Mouse (Mus musculus) adrenal gland, postnatal 10 days (tissue): ENCODE data around the gene Rxra. TPM values are rescaled to one million over a fixed set of nuclear protein-coding genes. Genes with fewer than 3 reads are reported as not detected.

Experiments
- DNase-seq: peaks from one replicate; pipeline ENCODE4 v3.0.0; 2021; ENCODE audit warnings: mixed read lengths
- total RNA-seq, 2 experiments: library from RNA; stranded (reverse); gene quantifications; 2 replicates each; pipeline ENCODE4 v1.2.3; 2021

Rxra gene
- total RNA-seq, 2 experiments from 2014 or later, result 49.3 to 75.6 TPM

- DNase-seq, result no peak
Measured at GRCm38 (mm10) chr2:27702904-27703666, 26.8 kb downstream of the Rxra start.

- peak; percentile 73 for DNase-seq
Measured at GRCm38 (mm10) chr2:27703852-27704640, 27.8 kb downstream of the Rxra start.

GRCm38 (mm10) chr2:27704641-27705040 lies 28.4 kb downstream of the Rxra start:
- DNase-seq, result no peak

- DNase-seq, result no peak
Measured at GRCm38 (mm10) chr2:27710871-27711382, 34.7 kb downstream of the Rxra start.

DNA sequence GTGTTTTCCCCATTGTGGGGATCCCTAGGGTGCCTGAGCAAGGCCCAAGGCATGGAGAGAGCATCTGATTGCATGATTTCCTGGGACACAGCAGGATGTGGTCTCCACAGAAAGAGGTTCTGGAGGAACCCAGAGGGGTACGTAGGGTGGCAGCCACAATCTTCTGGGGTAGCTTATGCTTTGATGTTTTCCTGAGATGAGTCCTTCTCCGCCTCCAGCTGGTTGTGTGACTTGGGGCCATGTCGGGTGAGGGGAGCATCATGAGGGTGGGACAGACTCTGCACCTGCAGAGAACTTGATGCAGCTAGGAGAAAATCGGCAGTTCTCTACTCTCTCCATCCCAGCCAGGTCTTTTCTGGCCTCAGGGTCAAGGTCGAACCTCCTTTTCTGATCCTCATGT lies 36.4 kb downstream of the Rxra start:
- DNase-seq, result no peak

DNA sequence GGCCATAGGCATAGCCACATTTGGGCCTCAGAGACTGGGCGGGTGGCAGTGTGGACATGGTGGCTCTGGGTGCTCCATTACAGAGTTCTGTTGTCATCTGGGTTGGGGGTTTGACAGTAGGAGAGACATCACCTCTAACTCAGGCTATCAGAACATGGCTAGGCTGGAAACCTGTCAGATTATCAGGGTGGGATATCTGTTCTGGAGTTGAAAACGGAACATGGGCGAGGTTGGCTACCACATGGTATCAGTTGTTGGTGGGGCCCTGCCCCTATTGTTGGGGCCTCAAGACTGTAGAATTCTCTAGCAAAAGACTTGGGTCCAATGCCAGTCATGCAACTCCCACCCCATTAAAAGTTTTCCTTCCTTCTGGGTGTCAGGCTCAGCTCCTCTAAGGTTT lies 37.1 kb downstream of the Rxra start:
- no peak for DNase-seq

- peak; percentile 65 for DNase-seq
Measured at GRCm38 (mm10) chr2:27714131-27714530, 37.9 kb downstream of the Rxra start.

GRCm38 (mm10) chr2:27715221-27715620 lies 39.0 kb downstream of the Rxra start:
- no peak for DNase-seq

DNA sequence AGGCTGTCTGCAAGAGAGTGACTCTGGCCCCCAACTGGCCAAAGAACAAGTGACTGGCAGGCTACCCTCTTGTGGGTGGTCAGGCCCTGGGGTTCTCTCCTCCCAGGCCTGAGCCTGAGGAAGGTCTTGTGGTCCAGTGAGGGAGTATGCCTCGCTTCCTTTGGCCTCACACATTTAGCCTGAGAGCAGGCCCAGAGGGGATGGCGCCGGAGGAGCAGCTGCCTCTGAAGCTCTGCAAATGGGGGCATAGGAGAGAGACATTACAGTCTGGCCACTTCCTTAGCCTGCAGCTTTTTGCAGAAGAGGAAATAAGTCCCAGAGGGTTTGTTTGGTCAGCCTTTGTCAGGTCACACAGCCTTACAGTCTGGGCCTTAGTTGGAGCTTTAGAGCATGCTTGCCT lies 40.1 kb downstream of the Rxra start:
- no peak for DNase-seq

GRCm38 (mm10) chr2:27718191-27718590 lies 42.0 kb downstream of the Rxra start:
- peak; percentile 89 for DNase-seq

DNA sequence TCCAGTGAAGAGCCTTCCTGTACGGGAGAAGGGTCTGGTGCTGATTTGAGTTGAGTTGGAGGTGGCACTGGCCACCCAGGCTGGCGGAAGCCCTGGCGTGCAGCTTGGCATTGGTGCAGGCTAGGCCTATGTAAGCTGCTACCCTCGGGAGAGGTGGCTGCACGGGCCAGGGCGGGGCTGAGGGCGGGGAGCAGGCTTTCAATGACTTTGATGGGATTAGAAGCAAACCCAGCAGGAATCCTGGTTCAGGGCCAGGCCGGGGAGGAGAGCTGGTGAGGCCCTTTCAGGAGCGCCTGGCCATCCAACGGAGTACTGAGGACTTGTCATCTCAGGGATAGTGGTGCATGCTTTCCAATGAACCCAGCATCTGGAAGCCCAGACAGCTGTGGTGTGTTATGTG lies 43.4 kb downstream of the Rxra start:
- peak; percentile 49 for DNase-seq

DNA sequence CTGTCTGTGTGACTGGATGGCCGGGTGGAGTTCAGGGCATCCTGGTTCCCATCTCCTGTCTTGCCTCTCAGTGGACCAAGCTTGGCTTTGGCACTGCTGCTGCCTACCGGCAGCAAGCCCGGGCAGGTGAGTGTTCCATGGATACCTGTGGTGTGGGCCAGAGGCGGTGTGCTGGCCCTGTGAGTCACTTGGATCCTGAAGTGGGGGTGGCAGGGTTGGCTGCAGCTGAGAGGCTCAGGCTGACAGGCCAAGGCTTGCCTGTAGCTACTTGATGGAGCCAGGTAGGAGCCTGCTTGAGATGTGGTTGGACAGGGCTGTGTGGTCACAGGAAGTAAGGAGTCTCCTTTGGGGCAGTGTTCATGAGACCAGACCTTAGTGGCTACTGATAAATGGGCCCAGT lies 45.4 kb downstream of the Rxra start:
- no peak for DNase-seq

- no peak for DNase-seq
Measured at GRCm38 (mm10) chr2:27724729-27725316, 48.6 kb downstream of the Rxra start.

GRCm38 (mm10) chr2:27727994-27728854 lies 52.0 kb downstream of the Rxra start:
- no peak for DNase-seq

GRCm38 (mm10) chr2:27729009-27729408 lies 52.8 kb downstream of the Rxra start:
- DNase-seq, result no peak

DNA sequence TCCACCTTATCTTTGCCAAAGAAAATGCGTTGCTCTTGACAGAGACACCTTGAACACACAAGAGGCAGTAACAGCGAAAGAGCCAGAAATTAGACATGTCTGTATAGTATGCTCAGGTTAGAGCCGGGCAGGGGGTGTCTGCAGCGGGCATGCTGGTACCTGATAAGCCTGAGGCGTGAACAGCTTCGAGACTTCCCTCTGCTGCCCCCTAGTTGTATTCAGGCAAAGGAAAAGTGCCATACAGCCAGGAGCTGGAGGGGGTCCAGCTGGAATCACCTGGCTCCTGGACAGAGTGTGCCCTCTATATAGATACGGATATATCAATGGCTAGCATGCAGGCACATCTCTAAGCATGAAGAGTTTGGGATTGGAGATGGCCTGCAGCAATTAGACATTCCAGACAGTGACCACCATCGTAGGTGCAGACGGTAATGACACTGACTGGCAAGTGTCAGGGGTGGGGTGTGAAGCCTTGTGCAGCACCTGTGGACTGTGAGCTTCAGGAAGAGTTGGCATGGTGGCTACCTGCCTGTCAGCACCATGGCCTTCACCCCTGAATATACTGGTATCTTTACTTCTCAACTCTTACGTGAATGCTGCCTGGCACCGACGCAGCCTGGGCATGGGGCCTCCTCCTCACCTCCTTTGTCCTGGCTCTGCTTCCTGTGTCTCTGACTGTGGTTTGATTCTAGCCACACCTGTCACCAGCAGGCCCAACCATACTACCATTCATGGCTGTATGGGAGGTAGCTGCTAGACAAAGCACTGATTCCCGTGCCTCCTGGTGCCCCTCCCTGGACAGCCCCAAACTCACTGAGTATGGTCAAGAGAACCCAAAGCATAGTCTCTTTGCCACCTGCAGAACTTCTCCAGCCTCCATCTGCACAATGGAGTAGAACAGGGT lies 54.0 kb downstream of the Rxra start:
- DNase-seq, result peak; percentile 54

DNA sequence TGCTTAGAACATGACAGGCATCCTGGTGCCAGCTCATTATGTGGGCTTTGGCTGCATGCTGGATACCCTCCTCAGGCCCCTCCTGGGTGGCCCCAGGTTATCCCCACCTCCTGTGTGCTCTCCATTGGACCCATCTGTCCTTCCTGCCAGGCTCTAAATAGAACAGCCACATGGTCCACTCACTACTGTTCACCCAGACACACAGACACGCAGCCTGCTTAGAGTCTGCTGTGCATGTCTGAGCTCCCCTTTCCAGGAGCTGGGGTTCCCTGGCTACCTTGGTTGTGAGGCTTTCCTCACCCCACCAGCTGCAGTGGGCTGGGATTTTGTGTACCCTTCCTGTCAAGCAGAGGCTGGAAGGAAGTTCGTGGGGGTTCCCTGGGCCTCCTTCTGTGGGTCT lies 56.8 kb downstream of the Rxra start:
- no peak for DNase-seq

- DNase-seq, result peak; percentile 52
Measured at GRCm38 (mm10) chr2:27734328-27734727, 58.1 kb downstream of the Rxra start.

GRCm38 (mm10) chr2:27734800-27735199 lies 58.6 kb downstream of the Rxra start:
- no peak for DNase-seq

DNA sequence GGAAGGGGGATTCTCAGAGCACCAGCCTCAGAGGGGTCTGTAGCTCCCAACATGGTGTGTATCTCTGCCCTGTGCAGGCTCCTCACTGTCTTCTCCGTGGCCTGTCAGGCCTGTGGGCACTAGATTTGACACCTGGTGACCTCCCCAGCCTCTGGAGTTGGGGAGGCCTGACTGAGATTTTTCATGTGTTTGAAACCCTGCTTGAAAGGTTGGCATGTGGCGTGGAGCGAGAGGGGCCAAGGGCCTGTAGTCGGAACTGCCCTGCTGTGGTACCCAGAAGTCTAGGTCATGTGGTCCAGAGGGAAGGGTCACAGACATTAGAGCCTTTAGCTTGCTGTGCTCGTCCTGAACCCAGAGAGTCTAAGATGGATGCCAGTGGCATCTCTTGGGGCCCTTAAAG lies 60.6 kb downstream of the Rxra start:
- no peak for DNase-seq

- no peak for DNase-seq
Measured at GRCm38 (mm10) chr2:27738396-27738795, 62.2 kb downstream of the Rxra start.
